Mouse (Mus musculus): ENCODE measurements at regions not wholly inside any gene's neighbourhood (a gene's known extent, or its start where the extent isn't known, plus 50 kb on each side); places are given as distances from the start of the nearest gene placed in this dataset.

GRCm38 (mm10) chr6:50940641-50941398, 286.6 kb upstream of the Npvf start:
- no peak for TF ChIP-seq CTCF (IDR thresholded peaks at IDR 0.05; ENCODE audit: low read depth, low read length)
- TF ChIP-seq POLR2A (IDR thresholded peaks at IDR 0.05; ENCODE audit: extremely low read depth, insufficient read depth, low read length): no peak
